Mouse (Mus musculus) forebrain, embryonic 15.5 days (tissue): ENCODE data around the gene Chd9. TPM values are rescaled to one million over a fixed set of nuclear protein-coding genes. Genes with fewer than 3 reads are reported as not detected.

ENCODE experiments used
- ATAC-seq: fragments of 200-750 bp; cut with Nextera tagmentation; replicated peaks from 2 replicates; pipeline ENCODE4 v1.8.0; 2017; ENCODE audit warnings: mild to moderate bottlenecking, moderate TSS enrichment, moderate library complexity
- H3K27ac ChIP-seq: fragments of 300-500 bp; sonication (generic); replicated peaks from 2 replicates; pipeline ENCODE4 v1.5.1; 2015; ENCODE audit warnings: mild to moderate bottlenecking, inconsistent platforms
- H3K27me3 ChIP-seq: fragments of 300-500 bp; sonication (generic); 2 replicates; pipeline ENCODE4 v1.6.1; 2015; ENCODE audit warnings: inconsistent platforms
- H3K36me3 ChIP-seq: fragments of 300-500 bp; sonication (generic); 2 replicates; pipeline ENCODE4 v1.6.1; 2015; ENCODE audit warnings: mild to moderate bottlenecking, inconsistent platforms
- H3K4me1 ChIP-seq: fragments of 300-500 bp; sonication (generic); 2 replicates; pipeline ENCODE4 v1.6.1; 2015; ENCODE audit warnings: inconsistent platforms
- H3K4me2 ChIP-seq: fragments of 300-500 bp; sonication (generic); replicated peaks from 2 replicates; pipeline ENCODE4 v1.6.1; 2015; ENCODE audit warnings: mild to moderate bottlenecking, inconsistent platforms
- H3K4me3 ChIP-seq: fragments of 300-500 bp; sonication (generic); 2 replicates; pipeline ENCODE4 v1.5.1; 2015; ENCODE audit warnings: mild to moderate bottlenecking, inconsistent platforms
- H3K9ac ChIP-seq: fragments of 300-500 bp; sonication (generic); replicated peaks from 2 replicates; pipeline ENCODE4 v1.6.1; 2015; ENCODE audit warnings: mild to moderate bottlenecking, inconsistent platforms
- H3K9me3 ChIP-seq: fragments of 300-500 bp; sonication (generic); 2 replicates; pipeline ENCODE4 v1.6.1; 2016; ENCODE audit warnings: inconsistent platforms
- WGBS: fragments of 180-500 bp; shearing (Covaris S2); methylation state at CpG from one replicate; pipeline ENCODE4 v1.1.7; 2015; ENCODE audit warnings: mixed read lengths; 5-methylcytosine and 5-hydroxymethylcytosine counted together
- microRNA-seq: library from miRNA; unstranded; fragments of <30 nt; microRNA quantifications from one replicate; pipeline ENCODE4, GENCODE M21; 2016
- polyA plus RNA-seq: library from polyadenylated mRNA; unstranded; fragments of >200 nt; fragmentation: Nextera tagmentation; extraction: Ambion mirVana; gene quantifications from 2 replicates; pipeline ENCODE4 v1.2.1, GENCODE M21; 2015

Chd9 gene
- polyA plus RNA-seq, 1 experiment from 2014 or later, result 91.0 TPM

- no peaks in the 10 kb centered on the region for H3K4me1 ChIP-seq
- no peak for ATAC-seq
Observed at GRCm38 (mm10) chr8:91088452-91088851, 260.3 kb downstream of the Chd9 start.

DNA sequence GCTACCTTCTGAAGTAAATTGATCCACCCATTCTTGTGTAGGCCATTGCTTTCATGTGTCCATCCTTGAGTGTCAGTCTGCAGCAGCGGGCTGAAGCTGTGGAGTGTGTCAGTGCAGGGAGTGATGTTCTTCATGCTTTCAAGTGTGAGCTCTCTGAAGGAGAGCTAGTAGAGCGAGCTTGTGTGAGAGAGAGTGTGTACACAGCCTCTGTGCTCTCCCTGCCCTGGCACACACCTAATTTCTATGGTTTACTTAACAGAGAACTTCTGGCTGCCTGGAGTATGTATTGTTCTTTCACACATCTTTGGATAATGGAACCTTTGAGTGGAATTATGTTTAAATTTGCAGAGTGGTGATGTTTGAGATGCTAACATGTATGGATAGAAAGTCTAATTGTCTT, 261.4 kb downstream of the Chd9 start:
- Histone ChIP-seq H3K9ac (no peak overlapping the region), H3K9me3 (no peaks in the 10 kb centered on the region), H3K4me1 (no peaks in the 10 kb centered on the region), H3K27me3 (no peaks in the 10 kb centered on the region), H3K4me3 (no peak overlapping the region), H3K27ac (no peak overlapping the region), H3K36me3 (peaks cover 53% of the 10 kb centered on the region), H3K4me2 (no peak overlapping the region)
- ATAC-seq, result no peak
- WGBS, result 85% methylated on average over 2 of the region's 2 CpGs

More at GRCm38 (mm10) chr8:91088452-91088851, 260.3 kb downstream of the Chd9 start:
- H3K9me3 ChIP-seq, result no peaks in the 10 kb centered on the region
- peaks cover 53% of the 10 kb centered on the region for H3K36me3 ChIP-seq
- no peak overlapping the region for H3K27ac ChIP-seq
- H3K9ac ChIP-seq, result no peak overlapping the region
- no peaks in the 10 kb centered on the region for H3K27me3 ChIP-seq
- H3K4me2 ChIP-seq, result no peak overlapping the region
- 91% methylated on average over 7 of the region's 7 CpGs for WGBS
- H3K4me3 ChIP-seq, result no peak overlapping the region

GRCm38 (mm10) chr8:91094135-91094534, 266.0 kb downstream of the Chd9 start:
- Histone ChIP-seq H3K27ac (no peak overlapping the region), H3K4me3 (no peak overlapping the region), H3K4me1 (no peaks in the 10 kb centered on the region), H3K9me3 (no peaks in the 10 kb centered on the region), H3K27me3 (no peaks in the 10 kb centered on the region), H3K4me2 (no peak overlapping the region), H3K36me3 (peaks cover 57% of the 10 kb centered on the region), H3K9ac (no peak overlapping the region)
- 92% methylated on average over 5 of the region's 5 CpGs for WGBS
- ATAC-seq, result no peak

DNA sequence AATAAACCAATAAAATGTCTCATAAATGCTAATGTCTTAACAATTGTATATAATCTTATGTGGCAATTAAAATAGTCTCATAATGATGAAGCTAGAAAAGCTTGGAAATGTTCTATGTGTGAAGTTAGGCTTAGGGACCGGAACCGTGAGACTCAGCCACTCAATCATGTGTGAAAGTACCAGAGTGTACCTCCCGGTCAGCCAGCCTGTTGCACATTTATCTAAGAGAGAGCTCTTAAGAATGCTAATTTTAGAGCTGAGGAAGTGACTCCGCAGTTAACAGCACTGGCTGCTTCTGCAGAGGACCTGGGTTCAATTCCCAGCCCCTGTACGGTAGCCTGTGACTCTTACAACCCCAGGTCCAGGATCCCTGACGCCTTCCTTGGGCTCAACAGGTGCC, 270.0 kb downstream of the Chd9 start:
- Histone ChIP-seq H3K27me3 (no peaks in the 10 kb centered on the region), H3K27ac (no peak overlapping the region), H3K4me1 (no peaks in the 10 kb centered on the region), H3K4me3 (no peak overlapping the region), H3K4me2 (no peak overlapping the region), H3K9me3 (no peaks in the 10 kb centered on the region), H3K9ac (no peak overlapping the region), H3K36me3 (peaks cover 46% of the 10 kb centered on the region)
- ATAC-seq, result no peak
- WGBS, result 91% methylated on average over 6 of the region's 6 CpGs

Small RNA genes within 50 kb of the gene (microRNA-seq; reads per million reads assigned to microRNA genes)
- gene Gm44382, result not detected

Other genes starting within 250 kb of the Chd9 start
- 0.19 and 1.1 TPM in 2 replicates for gene Gm19935, start 11.0 kb upstream of the Chd9 start, polyA plus RNA-seq
- gene Rbl2, start 241.7 kb downstream of the Chd9 start, polyA plus RNA-seq, result 20.5 and 22.0 TPM in 2 replicates